Mouse (Mus musculus) brain, embryonic 14.5 days (tissue): ENCODE results near the gene Tnrc6c.

Source experiments
- CTCF ChIP-seq: fragments of 200-500 bp; IDR thresholded peaks from 2 replicates; pipeline ENCODE4 v1.5.1; 2012; ENCODE audit warnings: inconsistent platforms, mild to moderate bottlenecking, moderate library complexity, borderline replicate concordance; ENCODE audit not compliant: insufficient read depth, insufficient read length; ENCODE audit errors: extremely low read depth
- POLR2A ChIP-seq: fragments of 200-500 bp; IDR thresholded peaks from 2 replicates; pipeline ENCODE4 v1.6.1; 2012; ENCODE audit warnings: mild to moderate bottlenecking, inconsistent platforms, borderline replicate concordance; ENCODE audit not compliant: poor library complexity, insufficient read depth, insufficient read length, severe bottlenecking; ENCODE audit errors: extremely low read depth

DNA sequence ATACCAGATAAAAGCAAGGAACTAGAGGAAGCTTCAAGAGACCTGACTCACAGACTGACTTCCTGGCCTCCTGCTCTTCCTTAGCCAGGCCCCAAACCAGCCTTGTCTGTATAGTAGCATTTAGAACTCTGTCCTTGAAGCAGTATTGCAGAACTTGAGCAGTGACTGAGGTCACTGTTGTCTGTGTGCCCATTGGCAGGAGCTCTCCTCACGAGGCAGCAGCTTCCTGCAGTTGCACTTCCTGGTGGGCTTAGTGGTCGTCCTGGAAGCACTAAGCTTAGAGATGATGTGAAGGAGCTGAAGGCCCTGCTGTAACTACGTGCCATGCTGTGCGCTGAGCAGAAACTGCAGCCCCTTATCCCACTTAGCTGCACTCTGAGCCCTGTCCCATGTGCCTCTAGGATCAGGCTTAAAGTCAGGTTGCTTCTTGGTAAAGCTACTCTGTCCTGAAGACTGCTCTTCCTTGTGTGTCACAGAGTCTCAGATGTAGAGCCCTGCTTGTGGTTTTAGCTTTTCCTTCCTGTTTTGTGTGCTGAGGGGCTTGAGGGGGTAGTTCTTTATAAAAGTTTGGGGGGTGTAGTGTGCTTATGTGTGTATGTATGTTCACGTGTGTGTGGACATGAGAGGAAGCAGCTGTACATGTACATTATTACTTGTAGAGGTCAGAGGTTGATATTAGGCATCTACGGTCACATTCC is 70.7 kb downstream of the Tnrc6c start:
- TF ChIP-seq CTCF, result no peak
- no peak for TF ChIP-seq POLR2A
